Mouse (Mus musculus) megakaryocyte progenitor cell, adult 5-6 weeks (primary cell): ENCODE measurements around the gene Gm10840. TPM values are rescaled to one million over a fixed set of nuclear protein-coding genes. Genes with fewer than 3 reads are reported as not detected.
"Not testable (repeated sequence)": the region's sequence is repeated elsewhere in the genome, so short reads cannot be mapped to it uniquely, and the experiment has no call there.

Experiments
- ATAC-seq: replicated peaks from 2 replicates; pipeline ENCODE4 v1.8.0; 2016; ENCODE audit warnings: mild to moderate bottlenecking, moderate TSS enrichment, inconsistent platforms; ENCODE audit not compliant: poor library complexity
- total RNA-seq, 2 experiments: library from RNA; stranded (forward) in 1 of 2; stranded (reverse) in 1 of 2; fragments of 157-497, 149-512 nt in 1 of 2; fragments of 200-1000 nt in 1 of 2; gene quantifications; 2 replicates each; pipeline versions ENCODE4 v1.2.3 to v1.2.4; 2015 to 2017

The Gm10840 gene
- total RNA-seq (2015) (2.6 and 4.4 TPM in 2 replicates), total RNA-seq (2017) (not detected in 2 replicates)

GRCm38 (mm10) chr11:106160841-106161721, at the start of gene Gm10840, which contains the start of gene Limd2:
Gene Gm10840 (plus strand): TSS chr11:106160850.
Gene Limd2 (minus strand): TSS chr11:106160860.
- peak; percentile 12 for ATAC-seq

- no peak for ATAC-seq
These were observed 49.0 kb upstream of the Gm10840 start for GRCm38 (mm10) chr11:106111688-106112087.

- ATAC-seq = 0 out of 2 replicates have a peak, but pooled peaks have one; percentile 21
These were observed 38.4 kb upstream of the Gm10840 start for GRCm38 (mm10) chr11:106122221-106122620.

DNA sequence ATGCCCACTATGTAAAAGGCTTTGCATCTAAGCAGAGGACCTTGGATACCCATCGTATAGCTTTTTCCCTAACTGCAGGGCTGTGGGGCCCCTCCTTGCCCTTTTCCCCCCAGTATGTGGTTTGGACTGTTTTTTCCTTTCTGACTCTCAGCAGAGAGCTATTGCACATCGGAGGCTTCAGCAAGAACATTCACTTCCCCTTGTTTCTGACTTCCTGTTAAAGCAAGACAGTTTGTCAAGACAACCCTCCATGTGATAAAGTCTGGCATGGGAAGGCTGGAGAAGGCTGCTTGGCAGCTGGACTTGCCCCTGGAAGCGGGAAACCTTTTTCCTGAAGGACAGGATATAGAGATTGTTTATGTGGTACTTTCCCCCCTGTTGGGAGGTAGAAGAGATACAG, 37.9 kb upstream of the Gm10840 start:
- peak; percentile 98 for ATAC-seq

- no peak for ATAC-seq
These were observed 35.9 kb upstream of the Gm10840 start for GRCm38 (mm10) chr11:106124784-106125183.

GRCm38 (mm10) chr11:106125827-106126226, 34.8 kb upstream of the Gm10840 start:
- ATAC-seq = no peak

GRCm38 (mm10) chr11:106126727-106127373, 33.8 kb upstream of the Gm10840 start:
- not testable (repeated sequence) for ATAC-seq

- ATAC-seq = peak; percentile 91
These were observed 31.2 kb upstream of the Gm10840 start for GRCm38 (mm10) chr11:106129477-106129876.

DNA sequence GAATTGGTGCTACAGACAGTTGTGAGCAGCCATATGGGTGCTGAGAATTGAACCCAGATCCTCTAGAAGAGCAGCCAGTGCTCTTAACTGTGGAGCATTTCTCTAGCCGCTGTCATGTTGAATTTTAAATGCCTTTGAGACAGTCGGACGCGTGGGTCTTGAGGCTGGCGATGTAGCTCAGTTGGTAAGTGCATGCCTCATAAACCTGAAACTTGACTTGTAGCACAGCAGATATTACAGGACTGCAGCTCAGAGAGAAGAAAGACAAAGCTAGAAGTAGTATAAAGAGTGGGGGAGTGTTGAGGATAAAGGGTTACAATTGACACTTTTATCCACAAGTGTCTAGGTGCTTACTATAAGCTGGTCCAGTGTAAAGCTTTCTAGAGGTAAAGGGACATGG, 28.1 kb upstream of the Gm10840 start:
- no peak for ATAC-seq

DNA sequence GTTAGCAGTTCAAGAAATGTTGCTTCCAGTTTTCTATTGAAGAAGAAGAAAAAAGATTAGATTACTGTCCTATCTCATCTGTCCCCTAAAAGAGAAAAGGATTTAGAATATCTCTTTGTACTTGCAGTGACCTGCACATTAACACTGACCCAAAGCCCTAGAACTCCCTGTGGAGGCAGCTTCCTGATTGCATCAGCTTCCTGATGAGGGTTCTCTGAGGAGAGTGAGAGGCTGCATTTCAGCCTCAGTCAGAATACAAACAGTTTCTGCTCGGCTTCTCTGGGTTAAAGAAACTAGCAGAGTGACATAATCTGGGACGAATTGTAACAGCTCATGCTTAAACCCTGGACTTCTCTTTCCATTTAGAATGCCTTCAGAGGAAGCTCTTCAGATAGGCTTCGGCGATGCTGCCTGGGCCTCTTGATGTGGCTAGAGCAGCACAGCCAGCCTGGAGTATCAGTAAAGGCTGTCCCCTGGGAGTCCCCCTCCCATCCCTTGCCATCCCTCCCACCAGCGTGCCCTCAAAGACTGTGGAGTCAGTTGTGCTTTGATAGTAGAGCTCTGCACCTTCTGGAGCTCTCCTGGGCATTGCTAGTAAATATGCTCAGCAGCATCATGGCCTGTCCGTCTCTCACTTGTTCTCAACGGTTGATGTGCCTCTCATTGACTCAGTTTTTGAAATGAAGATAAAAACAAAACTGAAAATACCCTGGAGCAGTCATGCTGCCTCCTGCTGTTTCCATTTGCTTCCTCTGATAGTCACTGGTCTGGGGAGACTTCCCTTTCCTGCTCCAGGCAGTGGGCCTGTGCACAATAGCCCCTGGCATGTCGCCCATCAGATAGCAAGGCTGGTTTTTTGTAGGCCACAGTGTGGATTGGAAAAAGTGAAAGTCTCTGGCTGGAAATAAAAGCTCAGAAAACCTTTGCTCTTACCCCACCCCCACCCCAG, 25.8 kb upstream of the Gm10840 start:
- peak; percentile 90 for ATAC-seq

- no peak for ATAC-seq
These were observed 9.4 kb upstream of the Gm10840 start for GRCm38 (mm10) chr11:106151219-106151618.

GRCm38 (mm10) chr11:106152132-106152531, 8.5 kb upstream of the Gm10840 start:
- ATAC-seq = no peak

DNA sequence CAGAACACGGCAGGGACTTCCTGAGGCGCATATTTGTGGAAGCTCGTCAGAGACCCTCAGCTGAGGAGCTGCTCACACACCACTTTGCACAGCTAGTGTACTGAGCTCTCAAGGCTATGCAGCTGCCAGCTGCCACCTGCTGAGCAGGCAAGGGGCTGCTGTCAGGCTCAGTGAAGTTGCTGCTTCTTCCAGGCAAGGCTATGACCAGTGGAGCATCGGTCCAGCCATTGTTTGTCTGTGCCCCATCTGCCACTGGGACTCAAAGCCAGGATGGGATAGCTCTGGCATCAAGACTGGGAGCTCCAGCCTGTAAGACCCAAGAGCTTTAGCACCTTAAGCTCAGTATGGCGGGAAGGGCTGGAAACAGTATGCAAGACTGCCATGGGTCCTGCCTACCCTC, 6.6 kb upstream of the Gm10840 start:
- ATAC-seq = no peak

DNA sequence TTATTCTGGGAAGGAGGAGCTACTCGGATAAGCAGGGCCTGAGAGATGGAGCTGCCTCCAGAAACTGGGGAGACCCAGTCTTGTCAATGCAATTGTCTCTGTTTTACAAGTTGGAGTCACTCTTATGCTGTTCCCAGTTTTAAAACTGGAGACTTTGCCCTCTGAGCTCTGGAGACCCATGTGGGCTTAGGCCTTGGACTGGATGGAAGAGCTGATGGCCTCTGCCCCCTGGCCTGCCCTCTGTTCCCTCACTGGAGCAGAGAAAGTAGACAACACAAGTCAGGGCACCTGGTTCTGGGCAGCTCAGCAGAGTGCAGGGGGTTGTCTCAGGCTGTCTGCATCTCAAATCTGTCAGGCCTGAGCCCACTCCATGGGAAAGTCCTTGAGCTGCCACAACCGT, 5.9 kb upstream of the Gm10840 start:
- no peak for ATAC-seq

- ATAC-seq = no peak
These were observed 4.9 kb upstream of the Gm10840 start for GRCm38 (mm10) chr11:106155761-106156160.

DNA sequence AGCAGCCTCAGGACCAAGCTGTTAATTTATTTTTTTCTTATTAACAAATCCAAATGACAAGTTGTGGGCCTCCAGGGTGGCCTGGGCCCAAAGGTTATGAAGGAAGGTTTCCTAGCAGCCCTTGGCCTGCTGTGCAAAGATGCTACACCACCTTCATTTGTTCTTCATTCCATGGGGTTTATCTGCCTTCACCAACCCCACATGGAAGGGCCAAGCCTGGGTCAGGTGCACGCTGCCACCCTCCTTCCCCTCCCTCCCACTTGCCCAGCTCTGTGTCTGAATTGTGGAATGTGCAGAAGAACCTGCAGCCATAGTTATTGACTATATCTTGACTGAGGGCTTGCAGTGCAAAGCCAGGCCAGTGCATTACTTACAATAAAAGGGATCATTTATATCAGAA, 4.4 kb upstream of the Gm10840 start:
- ATAC-seq = no peak

- ATAC-seq = no peak
These were observed 3.5 kb upstream of the Gm10840 start for GRCm38 (mm10) chr11:106157154-106157553.

- peak; percentile 45 for ATAC-seq
These were observed 2.3 kb upstream of the Gm10840 start for GRCm38 (mm10) chr11:106158081-106158929.

GRCm38 (mm10) chr11:106158930-106159215, 1.8 kb upstream of the Gm10840 start:
- ATAC-seq = no peak
